Mouse (Mus musculus): ENCODE measurements around the gene Ift81. TPM values are rescaled to one million over a fixed set of nuclear protein-coding genes. Genes with fewer than 3 reads are reported as not detected.

Ift81 gene
- polyA plus RNA-seq, 1 experiment from 2014 or later, result 57.1 TPM

GRCm38 (mm10) chr5:122547810-122548209, 66.5 kb downstream of the Ift81 start:
- Histone ChIP-seq H3K27me3 (replicated peaks; ENCODE audit: control insufficient read depth, insufficient read depth, low read length) (no peaks in the 10 kb centered on the region), H3K4me3 (replicated peaks; ENCODE audit: low read length) (no peak overlapping the region), H3K9me3 (ENCODE audit: control insufficient read depth, low read length) (no peaks in the 10 kb centered on the region), H3K4me2 (ENCODE audit: low read length) (no peak overlapping the region), H3K9ac (replicated peaks; ENCODE audit: low read depth, low read length) (no peak overlapping the region), H3K36me3 (ENCODE audit: control insufficient read depth, insufficient read depth) (no peaks in the 10 kb centered on the region), H3K4me1 (replicated peaks; ENCODE audit: control insufficient read depth, insufficient read depth, low read length) (peaks cover 4% of the 10 kb centered on the region; the same call in 1 of the 2 replicates), H3K27ac (ENCODE audit: low read length) (no peak overlapping the region)
- WGBS, result 24% methylated on average over 6 of the region's 6 CpGs
- no peak for ATAC-seq

- H3K9ac ChIP-seq (replicated peaks; ENCODE audit: low read depth, low read length), result no peak overlapping the region
- ATAC-seq, result no peak
- H3K4me3 ChIP-seq (replicated peaks; ENCODE audit: low read length), result no peak overlapping the region
- H3K9me3 ChIP-seq (ENCODE audit: control insufficient read depth, low read length), result no peaks in the 10 kb centered on the region
- H3K36me3 ChIP-seq (ENCODE audit: control insufficient read depth, insufficient read depth), result no peaks in the 10 kb centered on the region
- H3K27ac ChIP-seq (ENCODE audit: low read length), result no peak overlapping the region
- WGBS, result 54% methylated on average over 7 of the region's 7 CpGs
- no peak overlapping the region for H3K4me2 ChIP-seq (ENCODE audit: low read length)
- peaks cover 4% of the 10 kb centered on the region; the same call in 1 of the 2 replicates for H3K4me1 ChIP-seq (replicated peaks; ENCODE audit: control insufficient read depth, insufficient read depth, low read length)
- no peaks in the 10 kb centered on the region for H3K27me3 ChIP-seq (replicated peaks; ENCODE audit: control insufficient read depth, insufficient read depth, low read length)
These were observed 67.0 kb downstream of the Ift81 start for GRCm38 (mm10) chr5:122547251-122547714.

GRCm38 (mm10) chr5:122543392-122543791, 70.9 kb downstream of the Ift81 start:
- Histone ChIP-seq H3K4me3 (replicated peaks; ENCODE audit: low read length) (no peak overlapping the region), H3K4me2 (ENCODE audit: low read length) (no peak overlapping the region), H3K4me1 (replicated peaks; ENCODE audit: control insufficient read depth, insufficient read depth, low read length) (no peaks in the 10 kb centered on the region), H3K27ac (ENCODE audit: low read length) (no peak overlapping the region), H3K9me3 (ENCODE audit: control insufficient read depth, low read length) (no peaks in the 10 kb centered on the region), H3K27me3 (replicated peaks; ENCODE audit: control insufficient read depth, insufficient read depth, low read length) (no peaks in the 10 kb centered on the region), H3K36me3 (ENCODE audit: control insufficient read depth, insufficient read depth) (no peaks in the 10 kb centered on the region), H3K9ac (replicated peaks; ENCODE audit: low read depth, low read length) (no peak overlapping the region)
- ATAC-seq, result no peak
- WGBS, result 94% methylated on average over 6 of the region's 6 CpGs

GRCm38 (mm10) chr5:122541871-122542270, 72.4 kb downstream of the Ift81 start:
- Histone ChIP-seq H3K36me3 (ENCODE audit: control insufficient read depth, insufficient read depth) (no peaks in the 10 kb centered on the region), H3K9ac (replicated peaks; ENCODE audit: low read depth, low read length) (no peak overlapping the region), H3K27ac (ENCODE audit: low read length) (no peak overlapping the region), H3K4me1 (replicated peaks; ENCODE audit: control insufficient read depth, insufficient read depth, low read length) (no peaks in the 10 kb centered on the region), H3K9me3 (ENCODE audit: control insufficient read depth, low read length) (no peaks in the 10 kb centered on the region), H3K4me2 (ENCODE audit: low read length) (no peak overlapping the region), H3K4me3 (replicated peaks; ENCODE audit: low read length) (no peak overlapping the region), H3K27me3 (replicated peaks; ENCODE audit: control insufficient read depth, insufficient read depth, low read length) (no peaks in the 10 kb centered on the region)
- no peak for ATAC-seq
- 90% methylated on average over 8 of the region's 8 CpGs for WGBS

GRCm38 (mm10) chr5:122538077-122538476, 76.2 kb downstream of the Ift81 start:
- WGBS, result 87% methylated on average over 11 of the region's 11 CpGs
- Histone ChIP-seq H3K4me1 (replicated peaks; ENCODE audit: control insufficient read depth, insufficient read depth, low read length) (no peaks in the 10 kb centered on the region), H3K36me3 (ENCODE audit: control insufficient read depth, insufficient read depth) (no peaks in the 10 kb centered on the region), H3K27me3 (replicated peaks; ENCODE audit: control insufficient read depth, insufficient read depth, low read length) (no peaks in the 10 kb centered on the region), H3K4me2 (ENCODE audit: low read length) (no peak overlapping the region), H3K9ac (replicated peaks; ENCODE audit: low read depth, low read length) (no peak overlapping the region), H3K27ac (ENCODE audit: low read length) (no peak overlapping the region), H3K4me3 (replicated peaks; ENCODE audit: low read length) (no peak overlapping the region), H3K9me3 (ENCODE audit: control insufficient read depth, low read length) (no peaks in the 10 kb centered on the region)
- no peak for ATAC-seq

GRCm38 (mm10) chr5:122537654-122538053, 76.7 kb downstream of the Ift81 start:
- Histone ChIP-seq H3K9me3 (ENCODE audit: control insufficient read depth, low read length) (no peaks in the 10 kb centered on the region), H3K4me2 (ENCODE audit: low read length) (no peak overlapping the region), H3K4me1 (replicated peaks; ENCODE audit: control insufficient read depth, insufficient read depth, low read length) (no peaks in the 10 kb centered on the region), H3K4me3 (replicated peaks; ENCODE audit: low read length) (no peak overlapping the region), H3K27ac (ENCODE audit: low read length) (no peak overlapping the region), H3K9ac (replicated peaks; ENCODE audit: low read depth, low read length) (no peak overlapping the region), H3K36me3 (ENCODE audit: control insufficient read depth, insufficient read depth) (no peaks in the 10 kb centered on the region), H3K27me3 (replicated peaks; ENCODE audit: control insufficient read depth, insufficient read depth, low read length) (no peaks in the 10 kb centered on the region)
- 93% methylated on average over 5 of the region's 5 CpGs for WGBS
- ATAC-seq, result no peak

GRCm38 (mm10) chr5:122533884-122534283, 80.4 kb downstream of the Ift81 start:
- H3K9ac ChIP-seq (replicated peaks; ENCODE audit: low read depth, low read length), result no peak overlapping the region
- ATAC-seq, result no peak
- no peak overlapping the region for H3K27ac ChIP-seq (ENCODE audit: low read length)
- no peaks in the 10 kb centered on the region for H3K4me1 ChIP-seq (replicated peaks; ENCODE audit: control insufficient read depth, insufficient read depth, low read length)
- no peaks in the 10 kb centered on the region for H3K9me3 ChIP-seq (ENCODE audit: control insufficient read depth, low read length)
- H3K4me3 ChIP-seq (replicated peaks; ENCODE audit: low read length), result no peak overlapping the region
- no peaks in the 10 kb centered on the region for H3K36me3 ChIP-seq (ENCODE audit: control insufficient read depth, insufficient read depth)
- WGBS, result 60% methylated on average over 8 of the region's 8 CpGs
- no peak overlapping the region for H3K4me2 ChIP-seq (ENCODE audit: low read length)
- H3K27me3 ChIP-seq (replicated peaks; ENCODE audit: control insufficient read depth, insufficient read depth, low read length), result no peaks in the 10 kb centered on the region

GRCm38 (mm10) chr5:122529913-122530604, 84.3 kb downstream of the Ift81 start:
- H3K4me1 ChIP-seq (replicated peaks; ENCODE audit: control insufficient read depth, insufficient read depth, low read length), result peaks cover 6% of the 10 kb centered on the region; the same call in 1 of the 2 replicates
- H3K4me3 ChIP-seq (replicated peaks; ENCODE audit: low read length), result no peak overlapping the region
- no peaks in the 10 kb centered on the region for H3K36me3 ChIP-seq (ENCODE audit: control insufficient read depth, insufficient read depth)
- H3K27me3 ChIP-seq (replicated peaks; ENCODE audit: control insufficient read depth, insufficient read depth, low read length), result no peaks in the 10 kb centered on the region
- no peak for ATAC-seq
- H3K9ac ChIP-seq (replicated peaks; ENCODE audit: low read depth, low read length), result no peak overlapping the region
- WGBS, result 79% methylated on average over 9 of the region's 9 CpGs
- no peak overlapping the region for H3K4me2 ChIP-seq (ENCODE audit: low read length)
- H3K27ac ChIP-seq (ENCODE audit: low read length), result no peak overlapping the region
- H3K9me3 ChIP-seq (ENCODE audit: control insufficient read depth, low read length), result no peaks in the 10 kb centered on the region

GRCm38 (mm10) chr5:122529316-122529715, 85.0 kb downstream of the Ift81 start:
- H3K27me3 ChIP-seq (replicated peaks; ENCODE audit: control insufficient read depth, insufficient read depth, low read length), result no peaks in the 10 kb centered on the region
- WGBS, result 54% methylated on average over 3 of the region's 3 CpGs
- no peak overlapping the region for H3K4me2 ChIP-seq (ENCODE audit: low read length)
- H3K9me3 ChIP-seq (ENCODE audit: control insufficient read depth, low read length), result no peaks in the 10 kb centered on the region
- ATAC-seq, result no peak
- no peaks in the 10 kb centered on the region for H3K36me3 ChIP-seq (ENCODE audit: control insufficient read depth, insufficient read depth)
- no peak overlapping the region for H3K9ac ChIP-seq (replicated peaks; ENCODE audit: low read depth, low read length)
- H3K4me1 ChIP-seq (replicated peaks; ENCODE audit: control insufficient read depth, insufficient read depth, low read length), result peaks cover 6% of the 10 kb centered on the region; the same call in 1 of the 2 replicates
- H3K4me3 ChIP-seq (replicated peaks; ENCODE audit: low read length), result no peak overlapping the region
- H3K27ac ChIP-seq (ENCODE audit: low read length), result no peak overlapping the region
